Mouse (Mus musculus) midbrain, embryonic 16.5 days (tissue): ENCODE results near the gene AI481877. TPM values are rescaled to one million over a fixed set of nuclear protein-coding genes. Genes with fewer than 3 reads are reported as not detected.

Experiments used
- ATAC-seq: fragments of 200-750 bp; cut with Nextera tagmentation; 2 replicates; pipeline ENCODE4 v1.8.0; 2017; ENCODE audit warnings: moderate TSS enrichment
- H3K27ac ChIP-seq: fragments of 300-500 bp; sonication (generic); 2 replicates; pipeline ENCODE4 v1.5.1; 2014; ENCODE audit warnings: mild to moderate bottlenecking, low read length, mixed read lengths
- H3K27me3 ChIP-seq: fragments of 300-500 bp; sonication (generic); 2 replicates; pipeline ENCODE4 v1.6.1; 2014; ENCODE audit warnings: low read depth, low read length, mixed read lengths; ENCODE audit not compliant: control insufficient read depth, insufficient read depth
- H3K36me3 ChIP-seq: fragments of 300-500 bp; sonication (generic); 2 replicates; pipeline ENCODE4 v1.6.1; 2014; ENCODE audit warnings: mild to moderate bottlenecking, low read length, moderate library complexity, mixed read lengths; ENCODE audit not compliant: control insufficient read depth, insufficient read depth
- H3K4me1 ChIP-seq: fragments of 300-500 bp; sonication (generic); 2 replicates; pipeline ENCODE4 v1.6.1; 2014; ENCODE audit warnings: mild to moderate bottlenecking, low read length, mixed read lengths; ENCODE audit not compliant: control insufficient read depth, insufficient read depth
- H3K4me2 ChIP-seq: fragments of 300-500 bp; sonication (generic); 2 replicates; pipeline ENCODE4 v1.6.1; 2014; ENCODE audit warnings: mild to moderate bottlenecking, low read length, mixed read lengths
- H3K4me3 ChIP-seq: fragments of 300-500 bp; sonication (generic); 2 replicates; pipeline ENCODE4 v1.5.1; 2014; ENCODE audit warnings: low read depth, mild to moderate bottlenecking, low read length, moderate library complexity, mixed read lengths
- H3K9ac ChIP-seq: fragments of 300-500 bp; sonication (generic); 2 replicates; pipeline ENCODE4 v1.6.1; 2014; ENCODE audit warnings: low read depth, low read length, mixed read lengths
- H3K9me3 ChIP-seq: fragments of 300-500 bp; sonication (generic); replicated peaks from 2 replicates; pipeline ENCODE4 v1.6.1; 2014; ENCODE audit warnings: mild to moderate bottlenecking, low read length, mixed read lengths; ENCODE audit not compliant: control insufficient read depth, poor library complexity, severe bottlenecking
- WGBS: fragments of 180-500 bp; shearing (Covaris S2); extraction: QIAGEN DNeasy Blood & Tissue Kit; methylation state at CpG from one replicate; pipeline ENCODE4 v1.1.7; 2014; 5-methylcytosine and 5-hydroxymethylcytosine counted together
- polyA plus RNA-seq: library from polyadenylated mRNA; unstranded; fragments of >200 nt; fragmentation: Nextera tagmentation; extraction: Ambion mirVana; gene quantifications from 2 replicates; pipeline ENCODE4 v1.2.1, GENCODE M21; 2015

The AI481877 gene
- polyA plus RNA-seq, 1 experiment from 2014 or later = not detected

DNA sequence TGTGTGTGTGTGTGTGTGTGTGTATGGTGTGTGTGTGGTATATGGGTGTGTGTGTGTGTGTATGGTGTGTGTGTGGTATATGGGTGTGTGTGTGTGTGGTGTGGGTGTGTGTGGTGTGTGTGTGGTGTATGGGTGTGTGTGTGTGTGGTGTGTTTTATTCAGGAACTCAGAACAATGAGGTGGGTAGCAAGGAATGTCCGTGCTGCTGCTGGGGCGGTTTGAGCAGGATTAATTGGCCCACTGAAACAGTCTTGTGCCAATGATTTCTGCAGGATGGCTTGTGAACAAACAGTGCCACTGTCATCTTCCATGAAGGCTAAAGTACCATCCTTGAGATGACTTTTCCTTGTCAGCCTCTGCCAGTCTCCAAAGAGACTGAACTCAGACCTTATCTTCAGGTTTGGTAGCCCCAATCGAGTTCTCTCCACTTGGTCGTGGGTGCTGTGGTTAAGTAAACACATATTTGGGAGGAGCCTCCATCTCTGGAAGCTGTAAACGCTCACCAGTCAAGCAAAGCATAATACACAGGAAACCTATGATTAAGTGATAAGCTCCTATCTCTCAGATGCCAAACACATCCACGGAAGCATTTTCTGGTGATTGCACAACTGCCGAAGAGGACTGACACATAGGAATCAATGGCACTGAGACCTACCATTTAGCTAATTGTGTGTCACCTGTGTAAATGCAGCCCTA lies 18.3 kb upstream of the AI481877 start:
- H3K36me3 ChIP-seq = no peaks in the 10 kb centered on the region
- WGBS = 79% methylated on average over 7 of the region's 7 CpGs
- H3K9me3 ChIP-seq = no peaks in the 10 kb centered on the region
- H3K27ac ChIP-seq = no peak overlapping the region
- no peak overlapping the region for H3K4me3 ChIP-seq
- H3K27me3 ChIP-seq = no peaks in the 10 kb centered on the region
- H3K4me2 ChIP-seq = no peak overlapping the region
- no peak overlapping the region for H3K9ac ChIP-seq
- ATAC-seq = no peak
- H3K4me1 ChIP-seq = no peaks in the 10 kb centered on the region

DNA sequence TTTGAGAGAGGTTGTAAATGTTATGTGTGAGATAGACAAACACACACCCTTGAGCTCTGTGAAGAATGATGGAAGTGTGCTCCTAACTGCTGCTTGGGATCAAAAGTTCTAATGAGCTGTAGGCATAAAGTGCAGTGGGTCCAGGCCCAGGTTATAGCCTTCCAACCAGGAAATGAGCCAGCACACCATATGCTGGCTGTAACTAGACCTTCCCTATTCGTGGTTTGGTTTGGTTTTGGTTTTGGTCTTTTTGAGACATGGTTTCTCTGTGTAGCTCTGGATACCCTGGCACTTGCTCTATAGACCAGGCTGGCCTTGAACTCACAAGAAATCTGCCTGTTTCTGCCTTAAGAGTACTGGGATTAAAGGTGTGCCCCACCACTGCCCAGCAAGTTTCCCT lies 13.2 kb upstream of the AI481877 start:
- no peak overlapping the region for H3K9ac ChIP-seq
- no peak overlapping the region for H3K4me3 ChIP-seq
- H3K4me1 ChIP-seq = no peaks in the 10 kb centered on the region
- no peaks in the 10 kb centered on the region for H3K27me3 ChIP-seq
- WGBS = 88% methylated on average over 1 of the region's 1 CpGs
- no peaks in the 10 kb centered on the region for H3K9me3 ChIP-seq
- no peak overlapping the region for H3K4me2 ChIP-seq
- H3K36me3 ChIP-seq = no peaks in the 10 kb centered on the region
- no peak overlapping the region for H3K27ac ChIP-seq
- ATAC-seq = no peak

DNA sequence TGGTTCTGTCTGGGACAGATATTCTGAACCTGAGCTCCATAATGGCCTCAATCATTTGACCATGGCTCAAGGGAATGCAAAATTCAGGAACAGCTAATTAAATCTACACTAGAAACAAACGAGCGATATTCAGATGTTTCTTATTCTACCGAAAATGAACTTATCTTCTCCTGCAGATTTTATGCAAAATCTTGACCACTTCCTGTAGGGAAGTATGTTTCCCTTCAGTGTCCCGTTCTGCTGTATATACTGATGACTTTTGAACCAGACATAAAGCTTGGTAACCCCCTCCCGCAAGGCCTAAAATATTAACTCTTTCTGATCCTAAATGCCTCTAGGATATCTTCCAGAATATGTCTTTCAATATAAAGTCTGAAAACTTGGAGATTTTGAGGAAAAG lies 12.1 kb upstream of the AI481877 start:
- Histone ChIP-seq H3K27ac (no peak overlapping the region), H3K9me3 (no peaks in the 10 kb centered on the region), H3K4me1 (no peaks in the 10 kb centered on the region), H3K4me2 (no peak overlapping the region), H3K36me3 (no peaks in the 10 kb centered on the region), H3K27me3 (no peaks in the 10 kb centered on the region), H3K9ac (no peak overlapping the region), H3K4me3 (no peak overlapping the region)
- no peak for ATAC-seq
- 81% methylated on average over 5 of the region's 5 CpGs for whole genome bisulfite sequencing

DNA sequence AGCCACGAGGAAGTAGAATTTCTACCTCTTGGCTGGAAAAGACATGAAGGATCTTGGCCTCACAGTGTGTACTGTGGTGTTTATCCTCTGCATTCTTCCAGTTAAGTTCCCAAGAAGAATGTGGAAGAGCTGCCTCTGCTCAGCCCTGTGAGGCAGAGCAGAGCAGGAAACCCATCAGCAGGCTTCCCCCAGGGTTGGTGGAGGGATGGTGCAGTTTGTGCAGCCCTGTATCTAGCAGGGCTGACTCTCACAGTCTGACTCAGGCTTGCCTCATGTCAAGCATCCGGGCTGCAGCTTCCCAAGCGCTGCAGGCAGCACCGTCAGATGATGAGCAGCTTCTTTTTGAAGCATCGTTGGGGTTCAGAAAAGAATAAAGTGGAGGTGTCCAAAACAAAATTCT lies 10.3 kb upstream of the AI481877 start:
- Histone ChIP-seq H3K27ac (no peak overlapping the region), H3K27me3 (no peaks in the 10 kb centered on the region), H3K4me2 (no peak overlapping the region), H3K4me1 (no peaks in the 10 kb centered on the region), H3K9ac (no peak overlapping the region), H3K9me3 (no peaks in the 10 kb centered on the region), H3K36me3 (no peaks in the 10 kb centered on the region), H3K4me3 (no peak overlapping the region)
- ATAC-seq = no peak
- 82% methylated on average over 5 of the region's 5 CpGs for WGBS

DNA sequence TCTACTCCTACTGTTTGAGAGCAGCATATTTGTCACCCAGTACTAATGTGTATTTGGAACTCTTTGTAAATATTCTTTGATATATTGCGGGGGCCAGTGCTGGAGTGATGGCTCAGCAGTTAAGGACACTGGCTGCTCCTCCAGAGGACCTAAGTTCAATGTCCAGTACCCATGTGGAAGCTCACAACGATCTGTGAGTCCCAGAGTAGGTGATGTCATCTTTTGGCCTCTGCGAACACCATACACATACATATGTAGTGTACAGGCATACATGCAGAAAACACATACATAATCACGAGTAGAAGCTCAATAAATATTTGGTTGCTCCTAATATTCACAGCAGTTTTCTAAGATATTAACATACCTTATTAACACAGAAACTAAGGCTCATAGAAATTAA lies 9.8 kb downstream of the AI481877 start:
- no peak overlapping the region for H3K4me3 ChIP-seq
- no peaks in the 10 kb centered on the region for H3K27me3 ChIP-seq
- 88% methylated on average over 4 of the region's 4 CpGs for WGBS
- no peaks in the 10 kb centered on the region for H3K9me3 ChIP-seq
- ATAC-seq = no peak
- no peak overlapping the region for H3K9ac ChIP-seq
- H3K4me2 ChIP-seq = no peak overlapping the region
- H3K27ac ChIP-seq = no peak overlapping the region
- H3K4me1 ChIP-seq = no peaks in the 10 kb centered on the region
- no peaks in the 10 kb centered on the region for H3K36me3 ChIP-seq

DNA sequence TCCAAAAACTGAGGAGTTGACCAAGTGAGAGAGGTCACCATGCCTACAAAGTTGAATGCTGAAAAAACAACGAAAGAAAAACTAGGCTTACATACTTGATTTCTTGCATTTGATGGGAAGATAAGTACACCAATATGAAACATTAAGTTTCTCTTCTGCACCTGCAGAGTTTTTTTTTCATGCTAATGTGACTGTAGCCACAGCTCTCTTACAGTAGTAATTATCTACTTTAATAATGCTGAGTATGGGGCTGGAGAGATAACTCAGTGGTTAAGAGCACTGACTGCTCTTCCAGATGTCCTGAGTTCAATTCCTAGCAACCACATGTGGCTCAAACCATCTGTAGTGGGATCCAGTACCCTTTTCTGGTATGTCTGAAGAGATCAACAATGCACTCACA lies 13.7 kb downstream of the AI481877 start:
- WGBS = 95% methylated on average over 1 of the region's 1 CpGs
- no peaks in the 10 kb centered on the region for H3K4me1 ChIP-seq
- ATAC-seq = no peak

DNA sequence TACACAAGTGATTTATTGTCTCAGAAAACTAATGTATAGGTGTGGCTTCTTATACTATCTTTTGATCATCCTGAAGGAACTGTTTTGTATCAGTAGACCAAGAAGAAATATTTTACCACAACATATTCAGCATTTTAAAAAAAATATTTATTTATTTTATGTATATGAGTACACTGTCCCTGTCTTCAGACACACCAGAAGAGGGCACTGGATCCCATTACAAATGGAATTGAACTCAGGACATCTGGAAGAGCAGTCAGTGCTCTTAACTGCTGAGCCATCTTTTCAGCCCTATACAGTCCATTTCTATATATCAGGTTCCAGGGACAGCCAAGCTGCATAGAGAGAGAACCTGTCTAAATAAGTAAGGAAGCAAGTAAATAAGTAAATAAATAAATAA lies 15.2 kb downstream of the AI481877 start:
- Histone ChIP-seq H3K9ac (no peak overlapping the region), H3K4me2 (no peak overlapping the region), H3K4me1 (no peaks in the 10 kb centered on the region), H3K9me3 (no peaks in the 10 kb centered on the region), H3K27ac (no peak overlapping the region), H3K27me3 (no peaks in the 10 kb centered on the region), H3K36me3 (no peaks in the 10 kb centered on the region), H3K4me3 (no peak overlapping the region)
- no peak for ATAC-seq

More for the DNA sequence above, 13.7 kb downstream of the AI481877 start:
- Histone ChIP-seq H3K4me3 (no peak overlapping the region), H3K36me3 (no peaks in the 10 kb centered on the region), H3K9ac (no peak overlapping the region), H3K9me3 (no peaks in the 10 kb centered on the region), H3K4me2 (no peak overlapping the region), H3K27ac (no peak overlapping the region), H3K27me3 (no peaks in the 10 kb centered on the region)

DNA sequence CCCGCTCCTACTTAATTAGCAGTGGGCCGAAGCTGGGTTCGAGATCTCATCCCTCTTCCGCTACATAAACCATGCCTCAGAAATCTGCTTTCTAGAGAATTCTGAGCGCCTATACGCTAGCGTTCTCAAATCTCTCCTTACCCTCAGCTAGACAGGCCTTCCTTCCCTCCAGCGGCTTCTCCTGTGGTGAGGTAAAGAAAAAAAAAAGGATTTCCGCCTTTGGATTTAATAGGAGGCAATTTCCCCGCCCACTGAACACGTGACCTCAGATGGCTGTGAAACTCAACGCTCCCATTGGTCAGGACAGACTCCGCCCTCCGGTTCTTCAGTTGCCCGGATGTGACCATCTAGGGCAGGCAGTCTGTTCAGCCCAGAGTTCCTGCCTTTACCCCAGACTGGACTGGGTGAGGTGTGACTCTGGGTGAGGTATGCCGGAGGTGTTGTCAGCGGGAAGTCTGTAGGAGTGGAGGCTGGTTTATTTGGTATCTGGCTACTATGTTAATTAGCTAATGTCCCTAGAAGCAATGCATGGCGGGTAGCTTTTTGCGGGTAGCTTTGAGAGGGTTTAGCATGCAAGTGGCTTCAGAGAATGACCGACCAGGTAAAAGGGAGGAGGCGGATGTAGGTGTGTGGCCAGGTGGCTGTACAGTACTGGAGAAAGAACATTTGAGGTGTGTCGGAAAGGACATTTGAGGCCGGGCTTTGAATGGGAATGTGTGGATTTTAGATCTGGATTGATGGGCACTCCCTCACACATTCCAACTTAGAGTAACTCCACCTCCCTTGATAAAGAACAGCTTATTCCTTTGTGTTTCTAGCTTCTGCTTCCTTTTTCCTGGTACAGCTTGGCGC lies 20.9 kb downstream of the AI481877 start:
- WGBS = 98% methylated on average over 24 of the region's 24 CpGs

DNA sequence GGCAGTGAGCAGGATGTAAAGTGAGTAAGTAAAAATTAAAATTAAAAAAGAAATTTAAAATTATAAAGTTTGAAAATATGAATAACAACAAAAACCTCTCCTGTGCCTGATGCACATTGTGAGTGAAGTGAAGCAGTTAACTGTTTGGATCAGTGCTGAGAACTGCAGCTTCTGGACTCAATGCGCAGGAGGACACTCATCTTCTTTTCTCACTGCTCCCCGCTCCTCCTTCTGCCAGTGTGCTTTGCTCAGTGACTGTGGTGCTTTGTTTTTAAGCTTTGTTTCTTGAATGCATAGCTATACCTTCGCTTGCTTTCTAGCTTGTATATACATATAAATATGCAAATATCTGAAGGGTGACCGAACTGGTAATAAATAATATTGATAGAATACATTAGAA lies 30.1 kb downstream of the AI481877 start:
- no peak for ATAC-seq
- H3K4me1 ChIP-seq = no peaks in the 10 kb centered on the region
- WGBS = 82% methylated on average over 4 of the region's 4 CpGs
- no peaks in the 10 kb centered on the region for H3K36me3 ChIP-seq
- H3K27ac ChIP-seq = no peak overlapping the region
- H3K9me3 ChIP-seq = no peaks in the 10 kb centered on the region
- no peak overlapping the region for H3K4me2 ChIP-seq
- no peak overlapping the region for H3K4me3 ChIP-seq
- no peak overlapping the region for H3K9ac ChIP-seq
- no peaks in the 10 kb centered on the region for H3K27me3 ChIP-seq

More for the DNA sequence above, 20.9 kb downstream of the AI481877 start:
- Histone ChIP-seq H3K4me3 (no peak overlapping the region), H3K4me1 (no peaks in the 10 kb centered on the region), H3K36me3 (no peaks in the 10 kb centered on the region), H3K4me2 (no peak overlapping the region), H3K27me3 (no peaks in the 10 kb centered on the region), H3K27ac (no peak overlapping the region), H3K9me3 (no peaks in the 10 kb centered on the region), H3K9ac (no peak overlapping the region)
- ATAC-seq = no peak
